Mouse (Mus musculus) brain, embryonic 14.5 days (tissue): Measurements from ENCODE around the gene Dpf1.

Experiments
- CTCF ChIP-seq: fragments of 200-500 bp; IDR thresholded peaks from 2 replicates; pipeline ENCODE4 v1.5.1; 2012; ENCODE audit warnings: inconsistent platforms, mild to moderate bottlenecking, moderate library complexity, borderline replicate concordance; ENCODE audit not compliant: insufficient read depth, insufficient read length; ENCODE audit errors: extremely low read depth
- POLR2A ChIP-seq: fragments of 200-500 bp; IDR thresholded peaks from 2 replicates; pipeline ENCODE4 v1.6.1; 2012; ENCODE audit warnings: mild to moderate bottlenecking, inconsistent platforms, borderline replicate concordance; ENCODE audit not compliant: poor library complexity, insufficient read depth, insufficient read length, severe bottlenecking; ENCODE audit errors: extremely low read depth

- TF ChIP-seq CTCF, result no peak
- TF ChIP-seq POLR2A, result no peak
Observed at GRCm38 (mm10) chr7:29290691-29291485, 12.9 kb upstream of the Dpf1 start.
